Mouse (Mus musculus): ENCODE measurements around the gene Myo1c.

Myo1c gene

GRCm38 (mm10) chr11:75715556-75715955, 65.3 kb downstream of the Myo1c start:
- no peak for DNase-seq (ENCODE audit: low read depth, low spot score)

- DNase-seq (ENCODE audit: low read depth, low spot score): no peak
Observed at GRCm38 (mm10) chr11:75716661-75717325, 66.5 kb downstream of the Myo1c start.

GRCm38 (mm10) chr11:75722339-75722738, 72.0 kb downstream of the Myo1c start:
- no peak for DNase-seq (ENCODE audit: low read depth, low spot score)

All from CD4-positive, CD25-positive, alpha-beta regulatory T cell, adult 2 months (primary cell).